Mouse (Mus musculus) ES-Bruce4 (cell line): ENCODE data around the gene Dlgap1.

Experiments
- CTCF ChIP-seq: IDR thresholded peaks from one replicate; pipeline ENCODE4 v1.8.1; 2011; ENCODE audit warnings: low read depth, low read length
- POLR2A ChIP-seq: IDR thresholded peaks from one replicate; pipeline ENCODE4 v1.8.1; 2011; ENCODE audit warnings: low read length; ENCODE audit not compliant: insufficient read depth

DNA sequence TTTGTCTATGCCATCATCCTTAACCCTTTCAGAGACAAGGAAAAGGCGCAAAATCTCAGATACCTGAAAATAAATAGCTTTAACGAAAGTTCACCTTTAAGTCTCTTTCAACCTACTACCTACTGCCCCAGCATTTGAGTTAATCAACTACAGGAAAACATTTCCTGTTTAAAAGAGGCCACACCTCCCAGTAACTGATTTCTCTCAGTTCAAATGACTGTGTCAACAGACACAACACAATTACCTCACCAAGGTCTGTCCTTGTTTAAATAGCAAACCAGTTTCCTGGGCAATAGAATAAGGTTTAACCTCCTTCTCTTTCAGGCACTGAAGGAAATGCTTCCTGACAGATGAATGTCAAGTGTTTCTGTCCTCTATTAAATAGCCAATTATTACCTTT lies 876.7 kb downstream of the Dlgap1 start:
- no peak for TF ChIP-seq CTCF
- no peak for TF ChIP-seq POLR2A
